Mouse (Mus musculus): ENCODE data around the gene Tmem274. TPM values are rescaled to one million over a fixed set of nuclear protein-coding genes. Genes with fewer than 3 reads are reported as not detected.

Gene Tmem274
- polyA plus RNA-seq, 1 experiment = not detected

DNA sequence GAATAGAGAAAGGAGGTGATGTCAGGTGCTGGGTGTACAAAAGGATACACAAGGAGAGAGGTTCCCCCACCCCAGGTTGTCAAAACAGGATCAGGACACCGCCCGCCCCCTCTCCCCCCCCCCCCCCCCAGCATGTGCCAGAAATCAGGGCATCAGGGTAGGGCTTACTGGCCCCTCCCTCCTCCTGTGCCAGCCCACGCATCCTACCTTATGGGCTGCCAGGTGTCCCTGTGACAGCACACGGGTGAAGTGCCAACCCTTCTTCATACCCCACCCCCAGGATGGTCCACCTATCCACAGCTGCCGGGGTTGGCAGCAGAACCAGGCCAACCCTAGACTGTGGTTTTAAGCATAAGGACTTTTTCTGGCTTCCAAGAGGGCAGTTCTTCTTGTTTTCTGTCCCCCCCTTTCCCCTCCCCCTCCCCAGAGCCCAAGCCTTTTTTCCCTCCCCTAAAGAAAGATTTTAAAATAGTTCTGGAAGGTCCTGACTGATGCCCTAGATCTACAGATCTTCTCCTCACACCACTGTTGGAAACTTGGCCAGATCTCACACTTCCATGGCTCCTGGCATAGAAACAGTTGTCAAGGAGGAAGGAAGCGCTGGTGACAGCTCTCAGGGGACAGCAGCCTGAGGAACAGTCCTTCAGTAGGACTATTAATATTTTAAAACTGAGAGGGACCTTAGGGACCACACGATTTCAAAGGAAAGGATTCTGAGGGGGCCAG lies 15.4 kb upstream of the Tmem274 start:
- H3K4me3 ChIP-seq (ENCODE audit: low read depth, low read length) = no peak overlapping the region
- no peak overlapping the region for H3K27ac ChIP-seq (ENCODE audit: insufficient read depth, low read length)
- H3K9me3 ChIP-seq (replicated peaks; ENCODE audit: control insufficient read depth, insufficient read depth, low read length, poor library complexity, severe bottlenecking) = no peaks in the 10 kb centered on the region
- TF ChIP-seq CTCF (IDR thresholded peaks at IDR 0.05; ENCODE audit: low read depth, low read length) (no peak), EP300 (IDR thresholded peaks at IDR 0.05; ENCODE audit: insufficient read depth, low read depth, low read length) (no peak), POLR2A (IDR thresholded peaks at IDR 0.05; ENCODE audit: insufficient read depth, low read length) (no peak)
- H3K27me3 ChIP-seq (ENCODE audit: control insufficient read depth, insufficient read depth, low read length, poor library complexity, severe bottlenecking) = no peaks in the 10 kb centered on the region
- no peaks in the 10 kb centered on the region for H3K36me3 ChIP-seq (ENCODE audit: control insufficient read depth, insufficient read depth, low read length, poor library complexity, severe bottlenecking)
- H3K4me1 ChIP-seq (ENCODE audit: control insufficient read depth, insufficient read depth, low read length) = no peaks in the 10 kb centered on the region
- no peak overlapping the region for H3K9ac ChIP-seq (ENCODE audit: low read depth, poor library complexity, severe bottlenecking)

DNA sequence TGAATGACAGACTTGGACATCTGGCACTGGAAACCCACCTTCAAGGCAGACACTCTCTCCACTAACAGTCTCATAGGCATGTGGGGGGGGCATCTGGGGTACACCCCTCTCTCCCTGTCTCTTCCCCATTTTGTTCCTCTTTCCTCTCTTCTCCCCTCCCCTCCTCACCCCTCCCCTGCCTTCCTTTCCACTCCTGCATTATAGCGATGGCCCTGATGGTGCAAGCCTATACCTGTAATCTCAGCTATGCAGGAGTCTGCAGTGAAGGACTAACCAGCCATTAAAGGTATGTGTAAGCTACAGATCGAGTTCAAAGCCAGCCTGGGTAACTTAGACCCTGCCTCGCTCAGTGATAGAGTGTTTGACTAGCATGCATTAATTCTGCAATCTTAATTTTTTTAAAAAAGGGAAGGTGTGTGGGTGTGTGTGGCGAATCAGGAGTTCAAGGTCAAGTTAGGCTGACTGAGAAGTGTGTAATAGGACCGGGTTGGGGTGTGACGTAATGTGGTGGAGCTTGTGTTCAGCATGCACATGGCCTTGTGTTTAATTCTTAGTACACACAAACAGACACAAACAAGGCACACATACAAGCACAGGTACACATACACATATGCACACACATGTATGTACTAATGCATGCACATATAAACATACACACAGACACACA lies 14.7 kb upstream of the Tmem274 start:
- no peaks in the 10 kb centered on the region for H3K4me1 ChIP-seq (ENCODE audit: control insufficient read depth, insufficient read depth, low read length)
- H3K9me3 ChIP-seq (replicated peaks; ENCODE audit: control insufficient read depth, insufficient read depth, low read length, poor library complexity, severe bottlenecking) = no peaks in the 10 kb centered on the region
- H3K27ac ChIP-seq (ENCODE audit: insufficient read depth, low read length) = no peak overlapping the region
- no peak for TF ChIP-seq POLR2A (IDR thresholded peaks at IDR 0.05; ENCODE audit: insufficient read depth, low read length)
- no peak for TF ChIP-seq EP300 (IDR thresholded peaks at IDR 0.05; ENCODE audit: insufficient read depth, low read depth, low read length)
- no peak for TF ChIP-seq CTCF (IDR thresholded peaks at IDR 0.05; ENCODE audit: low read depth, low read length)
- H3K27me3 ChIP-seq (ENCODE audit: control insufficient read depth, insufficient read depth, low read length, poor library complexity, severe bottlenecking) = no peaks in the 10 kb centered on the region
- no peaks in the 10 kb centered on the region for H3K36me3 ChIP-seq (ENCODE audit: control insufficient read depth, insufficient read depth, low read length, poor library complexity, severe bottlenecking)
- no peak overlapping the region for H3K4me3 ChIP-seq (ENCODE audit: low read depth, low read length)
- no peak overlapping the region for H3K9ac ChIP-seq (ENCODE audit: low read depth, poor library complexity, severe bottlenecking)

DNA sequence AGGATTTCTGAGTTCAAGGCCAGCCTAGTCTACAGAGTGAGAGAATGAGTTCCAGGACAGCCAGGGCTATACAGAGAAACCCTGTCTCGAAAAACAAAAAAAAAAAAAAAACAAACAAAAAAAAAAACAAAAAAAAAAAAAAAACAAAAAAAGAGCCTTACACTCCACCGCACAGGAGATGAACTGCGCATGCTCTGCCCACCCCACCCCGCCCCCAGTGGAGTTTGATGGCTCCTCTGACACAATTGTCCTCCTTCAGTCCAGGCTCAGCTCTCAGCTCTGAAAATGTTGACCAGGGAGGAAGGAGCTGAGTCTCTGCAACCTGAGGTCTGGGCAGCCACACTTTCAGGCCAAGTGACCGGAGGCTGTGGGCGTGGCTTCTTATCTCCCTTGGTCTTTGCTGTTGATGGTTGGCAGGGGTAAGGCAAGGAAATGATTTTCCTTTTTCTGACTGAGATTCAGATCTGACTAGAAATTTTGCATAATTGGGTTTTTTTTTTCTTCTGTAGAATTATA lies 13.7 kb upstream of the Tmem274 start:
- TF ChIP-seq EP300 (IDR thresholded peaks at IDR 0.05; ENCODE audit: insufficient read depth, low read depth, low read length) = no peak
- no peak for TF ChIP-seq CTCF (IDR thresholded peaks at IDR 0.05; ENCODE audit: low read depth, low read length)
- TF ChIP-seq POLR2A (IDR thresholded peaks at IDR 0.05; ENCODE audit: insufficient read depth, low read length) = no peak
- no peak overlapping the region for H3K4me3 ChIP-seq (ENCODE audit: low read depth, low read length)
- H3K27ac ChIP-seq (ENCODE audit: insufficient read depth, low read length) = no peak overlapping the region
- no peaks in the 10 kb centered on the region for H3K27me3 ChIP-seq (ENCODE audit: control insufficient read depth, insufficient read depth, low read length, poor library complexity, severe bottlenecking)
- H3K9ac ChIP-seq (ENCODE audit: low read depth, poor library complexity, severe bottlenecking) = no peak overlapping the region
- no peaks in the 10 kb centered on the region for H3K4me1 ChIP-seq (ENCODE audit: control insufficient read depth, insufficient read depth, low read length)
- no peaks in the 10 kb centered on the region for H3K36me3 ChIP-seq (ENCODE audit: control insufficient read depth, insufficient read depth, low read length, poor library complexity, severe bottlenecking)
- H3K9me3 ChIP-seq (replicated peaks; ENCODE audit: control insufficient read depth, insufficient read depth, low read length, poor library complexity, severe bottlenecking) = no peaks in the 10 kb centered on the region

DNA sequence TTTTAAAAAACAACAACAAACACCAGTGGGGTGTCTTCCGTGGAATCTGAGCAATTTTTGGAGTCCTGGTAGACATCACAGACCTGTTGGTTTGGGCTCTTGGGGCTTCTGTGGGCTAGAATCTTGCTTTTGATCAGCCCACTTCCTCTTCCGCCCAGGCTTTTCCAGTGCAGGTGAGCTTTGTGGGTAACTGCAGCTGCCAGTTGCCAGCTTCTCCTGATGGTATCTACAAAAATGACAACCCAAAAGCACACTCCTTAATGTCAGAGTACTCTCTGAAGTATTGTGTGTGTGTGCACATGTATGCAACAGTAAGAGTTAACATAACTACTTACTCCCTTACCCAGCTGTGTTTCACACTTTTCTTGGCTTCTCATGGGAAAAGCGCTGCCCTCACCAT lies 7.6 kb upstream of the Tmem274 start:
- Histone ChIP-seq H3K9ac (ENCODE audit: low read depth, poor library complexity, severe bottlenecking) (no peak overlapping the region), H3K4me1 (ENCODE audit: control insufficient read depth, insufficient read depth, low read length) (no peaks in the 10 kb centered on the region), H3K36me3 (ENCODE audit: control insufficient read depth, insufficient read depth, low read length, poor library complexity, severe bottlenecking) (no peaks in the 10 kb centered on the region), H3K27ac (ENCODE audit: insufficient read depth, low read length) (no peak overlapping the region), H3K9me3 (replicated peaks; ENCODE audit: control insufficient read depth, insufficient read depth, low read length, poor library complexity, severe bottlenecking) (no peaks in the 10 kb centered on the region), H3K4me3 (ENCODE audit: low read depth, low read length) (no peak overlapping the region), H3K27me3 (ENCODE audit: control insufficient read depth, insufficient read depth, low read length, poor library complexity, severe bottlenecking) (no peaks in the 10 kb centered on the region)
- no peak for TF ChIP-seq CTCF (IDR thresholded peaks at IDR 0.05; ENCODE audit: low read depth, low read length)
- no peak for TF ChIP-seq POLR2A (IDR thresholded peaks at IDR 0.05; ENCODE audit: insufficient read depth, low read length)
- no peak for TF ChIP-seq EP300 (IDR thresholded peaks at IDR 0.05; ENCODE audit: insufficient read depth, low read depth, low read length)

DNA sequence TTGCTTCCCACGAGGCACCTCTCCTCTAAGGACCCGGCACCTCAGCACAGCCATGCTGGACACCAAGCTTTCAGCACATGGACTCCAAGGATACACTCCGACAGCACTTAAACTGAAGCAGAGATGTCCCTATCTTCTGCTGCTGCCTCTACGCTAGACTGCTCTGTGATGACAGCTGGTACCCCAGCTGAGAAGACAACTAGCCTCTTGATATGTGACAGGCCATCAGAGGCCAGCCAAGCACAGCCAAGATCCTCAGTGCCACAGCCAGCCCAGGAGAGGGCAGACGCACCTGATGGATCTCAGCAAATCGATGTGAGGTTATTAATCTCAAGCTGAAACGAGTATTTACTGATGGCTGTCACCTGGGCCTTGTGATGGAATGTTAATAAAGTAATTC lies 2.1 kb upstream of the Tmem274 start:
- no peak overlapping the region for H3K9ac ChIP-seq (ENCODE audit: low read depth, poor library complexity, severe bottlenecking)
- H3K36me3 ChIP-seq (ENCODE audit: control insufficient read depth, insufficient read depth, low read length, poor library complexity, severe bottlenecking) = no peaks in the 10 kb centered on the region
- no peaks in the 10 kb centered on the region for H3K9me3 ChIP-seq (replicated peaks; ENCODE audit: control insufficient read depth, insufficient read depth, low read length, poor library complexity, severe bottlenecking)
- no peaks in the 10 kb centered on the region for H3K4me1 ChIP-seq (ENCODE audit: control insufficient read depth, insufficient read depth, low read length)
- no peak overlapping the region for H3K27ac ChIP-seq (ENCODE audit: insufficient read depth, low read length)
- H3K4me3 ChIP-seq (ENCODE audit: low read depth, low read length) = no peak overlapping the region
- TF ChIP-seq EP300 (IDR thresholded peaks at IDR 0.05; ENCODE audit: insufficient read depth, low read depth, low read length) (no peak), CTCF (IDR thresholded peaks at IDR 0.05; ENCODE audit: low read depth, low read length) (no peak)
- H3K27me3 ChIP-seq (ENCODE audit: control insufficient read depth, insufficient read depth, low read length, poor library complexity, severe bottlenecking) = no peaks in the 10 kb centered on the region

DNA sequence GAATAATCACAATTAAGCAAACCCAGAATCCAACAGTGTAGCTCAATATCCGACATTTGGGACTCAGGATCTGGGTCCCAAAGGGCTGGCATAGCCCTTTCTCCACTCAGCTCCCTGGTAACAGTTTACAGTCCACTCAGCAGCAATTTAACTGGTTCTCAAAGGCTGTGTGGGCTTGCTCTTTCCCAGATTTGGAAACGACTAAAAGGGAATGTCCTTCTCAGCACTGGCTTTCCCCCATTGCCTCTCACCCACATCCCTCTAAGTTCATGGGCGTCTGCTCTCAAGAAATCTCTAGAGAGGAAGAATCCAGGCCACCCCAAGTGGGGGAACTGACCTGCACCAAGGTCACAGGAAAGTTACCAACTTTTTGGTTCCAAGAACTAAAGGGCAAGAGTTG lies 7.4 kb downstream of the Tmem274 start:
- no peaks in the 10 kb centered on the region for H3K9me3 ChIP-seq (replicated peaks; ENCODE audit: control insufficient read depth, insufficient read depth, low read length, poor library complexity, severe bottlenecking)
- H3K9ac ChIP-seq (ENCODE audit: low read depth, poor library complexity, severe bottlenecking) = peak overlapping the region; percentile 65
- H3K36me3 ChIP-seq (ENCODE audit: control insufficient read depth, insufficient read depth, low read length, poor library complexity, severe bottlenecking) = peaks cover 27% of the 10 kb centered on the region
- 0 out of 2 replicates have a peak overlapping the region, but pooled peaks have one; percentile 3 for H3K27ac ChIP-seq (ENCODE audit: insufficient read depth, low read length)
- TF ChIP-seq CTCF (IDR thresholded peaks at IDR 0.05; ENCODE audit: low read depth, low read length) (no peak), POLR2A (IDR thresholded peaks at IDR 0.05; ENCODE audit: insufficient read depth, low read length) (no peak), EP300 (IDR thresholded peaks at IDR 0.05; ENCODE audit: insufficient read depth, low read depth, low read length) (no peak)
- H3K27me3 ChIP-seq (ENCODE audit: control insufficient read depth, insufficient read depth, low read length, poor library complexity, severe bottlenecking) = no peaks in the 10 kb centered on the region
- H3K4me1 ChIP-seq (ENCODE audit: control insufficient read depth, insufficient read depth, low read length) = no peaks in the 10 kb centered on the region
- peak overlapping the region; percentile 61 for H3K4me3 ChIP-seq (ENCODE audit: low read depth, low read length)
